Mouse (Mus musculus): ENCODE measurements at regions not wholly inside any gene's neighbourhood (a gene's known extent, or its start where the extent isn't known, plus 50 kb on each side); places are given as distances from the start of the nearest gene placed in this dataset.
"Not testable (repeated sequence)": the region's sequence is repeated elsewhere in the genome, so short reads cannot be mapped to it uniquely, and the experiment has no call there.

DNA sequence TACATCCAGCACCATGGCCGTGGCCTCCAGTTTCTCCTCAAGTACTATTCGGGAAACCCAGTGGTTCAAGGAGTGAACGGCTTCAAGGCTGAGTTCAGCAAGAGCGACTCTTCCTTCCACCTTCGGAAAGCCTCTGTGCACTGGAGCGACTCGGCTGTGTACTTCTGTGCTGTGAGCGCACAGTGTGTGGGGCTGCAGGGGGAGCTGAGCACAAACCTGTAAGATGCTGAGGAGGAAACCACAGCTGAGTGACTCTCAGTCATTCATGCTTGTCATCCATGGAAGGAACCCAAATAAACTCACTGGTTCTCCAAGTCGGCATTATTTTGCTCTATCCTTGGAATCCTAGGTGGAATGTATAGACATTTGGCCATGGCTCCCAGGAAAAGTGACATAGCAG lies 297.1 kb upstream of the Olfr1507 start:
- not testable (repeated sequence) for DNase-seq; H3K4me3 ChIP-seq (replicated peaks); H3K4me1 ChIP-seq (replicated peaks); H3K36me3 ChIP-seq; H3K9me3 ChIP-seq (replicated peaks); H3K27ac ChIP-seq; ATAC-seq (ENCODE audit: low read depth); H3K27me3 ChIP-seq; H3K4me2 ChIP-seq; H3K9ac ChIP-seq
- 80% methylated on average over 7 of the region's 9 CpGs for WGBS (ENCODE audit: insufficient replicate concordance)

DNA sequence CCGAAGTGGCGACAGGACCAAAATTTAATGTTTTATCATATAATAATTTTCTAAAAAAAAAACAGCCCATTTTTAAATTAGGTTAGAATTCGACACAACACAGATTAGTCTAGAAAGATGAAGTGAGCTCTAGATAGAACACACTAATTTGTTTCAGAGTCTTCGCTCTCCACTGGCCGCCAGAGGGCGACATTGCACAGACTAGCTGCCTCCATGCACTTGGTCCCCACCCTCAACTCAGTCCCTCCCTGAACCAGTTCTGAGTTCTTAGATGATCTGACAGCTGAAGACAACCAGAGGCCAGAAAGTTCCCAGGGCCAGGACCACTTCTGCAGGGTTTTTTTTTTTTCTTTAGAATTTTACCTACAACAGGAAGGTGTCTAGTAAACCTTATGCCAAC lies 296.3 kb upstream of the Olfr1507 start:
- H3K36me3 ChIP-seq; H3K4me1 ChIP-seq (replicated peaks); ATAC-seq (ENCODE audit: low read depth); H3K9ac ChIP-seq; H3K9me3 ChIP-seq (replicated peaks); H3K27me3 ChIP-seq; H3K27ac ChIP-seq; H3K4me2 ChIP-seq; H3K4me3 ChIP-seq (replicated peaks); DNase-seq: not testable (repeated sequence)
- 29% methylated on average over 6 of the region's 6 CpGs for WGBS (ENCODE audit: insufficient replicate concordance)

DNA sequence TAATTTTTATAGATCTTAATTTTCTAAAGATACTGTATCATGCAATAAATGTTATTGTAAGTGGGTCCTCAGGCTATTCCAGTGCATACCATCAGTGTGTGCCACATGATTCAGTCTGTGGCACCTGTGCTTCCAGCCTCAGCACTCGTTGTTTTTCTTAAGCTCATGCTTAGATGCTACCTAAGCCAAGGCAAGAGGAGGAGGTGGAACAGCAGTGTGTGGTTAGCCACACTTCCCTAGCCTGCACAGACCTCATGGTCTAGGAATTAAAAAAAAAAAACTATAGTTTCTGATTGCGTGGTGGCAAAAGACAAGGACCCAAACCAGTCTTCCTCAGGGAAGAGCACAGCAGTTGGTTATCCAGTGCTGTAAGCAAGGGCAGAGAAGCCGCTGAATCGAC lies 287.3 kb upstream of the Olfr1507 start:
- H3K9me3 ChIP-seq (replicated peaks); H3K27me3 ChIP-seq; H3K9ac ChIP-seq; H3K36me3 ChIP-seq; H3K4me3 ChIP-seq (replicated peaks); H3K4me2 ChIP-seq; ATAC-seq (ENCODE audit: low read depth); DNase-seq; H3K4me1 ChIP-seq (replicated peaks); H3K27ac ChIP-seq: not testable (repeated sequence)
- 59% methylated on average over 4 of the region's 4 CpGs for WGBS (ENCODE audit: insufficient replicate concordance)

DNA sequence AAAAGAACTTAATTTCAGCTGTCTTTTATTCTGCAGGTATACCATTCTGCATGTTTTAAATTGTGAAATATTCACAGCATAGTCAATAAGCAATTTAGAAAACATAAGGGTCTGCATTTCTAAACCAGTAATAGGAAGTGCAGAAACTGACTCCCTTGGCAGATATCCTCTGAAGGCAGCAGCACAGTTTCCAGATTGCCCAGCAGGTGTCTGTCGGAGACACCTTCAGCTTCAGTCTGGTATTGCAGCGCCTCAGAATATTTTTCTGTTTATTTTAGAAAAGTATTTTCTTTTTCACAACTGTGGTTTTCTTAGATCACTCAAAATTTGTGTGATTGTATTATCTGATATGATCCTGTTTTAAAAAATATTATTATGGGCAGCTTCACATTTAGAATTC lies 280.3 kb upstream of the Olfr1507 start:
- 66% methylated on average over 2 of the region's 2 CpGs for WGBS (ENCODE audit: insufficient replicate concordance)
- H3K27ac ChIP-seq; H3K4me1 ChIP-seq (replicated peaks); H3K9ac ChIP-seq; DNase-seq; H3K27me3 ChIP-seq; H3K4me3 ChIP-seq (replicated peaks); ATAC-seq (ENCODE audit: low read depth); H3K4me2 ChIP-seq; H3K36me3 ChIP-seq; H3K9me3 ChIP-seq (replicated peaks): not testable (repeated sequence)

DNA sequence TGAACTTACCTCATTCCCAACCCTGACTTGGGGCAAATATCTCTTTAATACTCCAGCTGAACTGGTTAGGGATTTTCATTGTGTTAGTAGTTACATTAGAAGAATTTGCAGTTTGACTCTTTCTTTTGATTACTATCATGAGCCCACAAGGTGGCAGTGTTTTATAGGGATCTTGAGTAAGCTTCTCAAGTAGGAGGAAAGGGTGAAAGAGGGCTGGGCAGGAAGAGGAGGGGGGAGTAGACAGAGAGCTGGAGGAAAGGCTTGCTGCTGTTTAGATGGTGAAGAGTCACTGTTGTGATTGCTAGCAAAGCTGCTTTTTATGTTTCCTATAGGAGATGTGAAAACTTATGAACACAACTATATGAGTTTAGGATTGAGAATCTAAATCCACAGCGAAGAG lies 273.9 kb upstream of the Olfr1507 start:
- no CpG with 5 or more reads among the region's 1 CpGs for WGBS (ENCODE audit: insufficient replicate concordance)
- not testable (repeated sequence) for H3K4me2 ChIP-seq; H3K9ac ChIP-seq; H3K36me3 ChIP-seq; H3K4me1 ChIP-seq (replicated peaks); H3K4me3 ChIP-seq (replicated peaks); H3K27me3 ChIP-seq; H3K27ac ChIP-seq; ATAC-seq (ENCODE audit: low read depth); H3K9me3 ChIP-seq (replicated peaks); DNase-seq

DNA sequence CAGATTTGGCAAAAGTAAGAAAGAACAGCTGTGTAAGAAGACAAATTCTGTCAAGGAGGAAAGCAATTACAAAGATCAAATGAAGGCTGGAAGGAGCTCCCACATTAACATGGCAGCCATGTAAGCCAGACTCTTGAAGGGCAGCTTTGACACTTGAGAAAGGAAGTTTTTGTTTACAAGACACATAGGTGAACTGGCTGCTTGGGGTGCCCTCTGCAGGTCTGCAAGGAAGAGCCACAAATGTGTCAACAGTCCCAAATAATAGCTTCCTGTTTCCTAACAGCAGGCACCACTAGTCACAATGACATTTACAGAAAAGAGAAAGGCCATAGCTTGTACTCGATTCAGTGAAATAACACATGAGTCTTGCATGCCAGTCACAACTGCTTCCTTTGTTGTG lies 256.6 kb upstream of the Olfr1507 start:
- not testable (repeated sequence) for DNase-seq; H3K4me1 ChIP-seq (replicated peaks); ATAC-seq (ENCODE audit: low read depth); H3K27ac ChIP-seq; H3K4me3 ChIP-seq (replicated peaks); H3K4me2 ChIP-seq; H3K36me3 ChIP-seq; H3K9me3 ChIP-seq (replicated peaks); H3K9ac ChIP-seq; H3K27me3 ChIP-seq
- WGBS (ENCODE audit: insufficient replicate concordance): 40% methylated on average over 1 of the region's 1 CpGs

DNA sequence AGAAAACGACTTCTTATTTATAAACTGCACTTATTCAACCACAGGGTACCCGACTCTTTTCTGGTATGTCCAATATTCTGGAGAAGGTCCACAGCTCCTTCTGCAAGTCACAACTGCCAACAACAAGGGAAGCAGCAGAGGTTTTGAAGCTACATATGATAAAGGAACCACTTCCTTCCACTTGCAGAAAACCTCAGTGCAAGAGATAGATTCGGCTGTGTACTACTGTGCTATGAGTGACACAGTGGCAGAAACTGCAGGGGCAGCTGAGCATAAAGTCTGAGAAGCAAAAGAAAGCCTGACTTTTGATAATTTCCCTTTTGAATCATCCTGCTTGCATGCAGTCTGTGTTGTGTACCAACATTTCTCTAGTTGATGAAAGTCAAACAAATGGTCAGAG lies 231.1 kb upstream of the Olfr1507 start:
- H3K27me3 ChIP-seq; H3K27ac ChIP-seq; ATAC-seq (ENCODE audit: low read depth); H3K4me1 ChIP-seq (replicated peaks); H3K9ac ChIP-seq; H3K9me3 ChIP-seq (replicated peaks); DNase-seq; H3K4me3 ChIP-seq (replicated peaks); H3K4me2 ChIP-seq; H3K36me3 ChIP-seq: not testable (repeated sequence)
- WGBS (ENCODE audit: insufficient replicate concordance): 15% methylated on average over 2 of the region's 3 CpGs

DNA sequence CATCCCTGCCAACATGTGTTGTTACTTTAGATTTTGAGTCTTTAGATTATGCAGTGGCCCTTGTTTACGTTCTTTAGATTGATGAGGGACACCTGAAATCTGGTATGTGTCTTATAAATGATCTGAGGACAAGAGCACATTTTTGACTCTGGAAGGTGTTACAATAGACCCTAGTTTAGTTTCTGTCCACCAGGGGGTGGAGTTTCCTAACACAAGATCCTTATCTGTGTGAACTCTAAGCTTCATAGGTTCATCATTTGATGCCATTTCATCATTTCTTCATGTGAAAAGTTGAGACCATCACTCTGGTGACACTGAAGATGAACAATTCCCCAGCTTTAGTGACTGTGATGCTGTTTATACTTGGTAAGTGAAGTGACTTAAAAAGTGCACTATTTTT lies 229.4 kb upstream of the Olfr1507 start:
- H3K4me2 ChIP-seq; H3K9ac ChIP-seq; H3K36me3 ChIP-seq; H3K27ac ChIP-seq; H3K27me3 ChIP-seq; ATAC-seq (ENCODE audit: low read depth); H3K9me3 ChIP-seq (replicated peaks); DNase-seq; H3K4me3 ChIP-seq (replicated peaks); H3K4me1 ChIP-seq (replicated peaks): not testable (repeated sequence)
- 55% methylated on average over 1 of the region's 1 CpGs for WGBS (ENCODE audit: insufficient replicate concordance)

DNA sequence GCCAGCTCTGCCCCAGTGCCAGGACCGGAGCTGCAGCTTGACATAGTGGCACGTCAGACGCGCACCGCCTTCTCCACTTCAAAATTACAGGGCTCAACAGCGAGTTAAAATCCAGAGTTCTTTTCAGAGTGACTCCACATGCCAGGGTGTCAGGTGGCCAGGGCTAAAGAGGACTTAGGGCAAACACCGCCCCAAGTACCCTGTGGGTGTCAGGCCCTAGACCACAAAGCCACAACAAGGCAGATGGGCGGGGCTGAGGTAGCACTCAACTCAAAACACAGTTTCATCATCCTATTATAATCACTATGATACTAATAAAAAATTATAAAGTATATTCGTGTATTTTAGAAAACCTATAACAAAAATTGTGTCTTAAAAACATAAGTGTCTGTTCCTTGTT lies 225.1 kb upstream of the Olfr1507 start:
- 62% methylated on average over 9 of the region's 9 CpGs for WGBS (ENCODE audit: insufficient replicate concordance)
- DNase-seq (no peak), ATAC-seq (ENCODE audit: low read depth) (no peak)
- Histone ChIP-seq H3K4me3 (replicated peaks) (no peak overlapping the region), H3K36me3 (no peaks in the 10 kb centered on the region), H3K9ac (no peak overlapping the region), H3K4me2 (no peak overlapping the region), H3K9me3 (replicated peaks) (no peaks in the 10 kb centered on the region), H3K27me3 (no peaks in the 10 kb centered on the region), H3K4me1 (replicated peaks) (no peaks in the 10 kb centered on the region), H3K27ac (no peak overlapping the region)

DNA sequence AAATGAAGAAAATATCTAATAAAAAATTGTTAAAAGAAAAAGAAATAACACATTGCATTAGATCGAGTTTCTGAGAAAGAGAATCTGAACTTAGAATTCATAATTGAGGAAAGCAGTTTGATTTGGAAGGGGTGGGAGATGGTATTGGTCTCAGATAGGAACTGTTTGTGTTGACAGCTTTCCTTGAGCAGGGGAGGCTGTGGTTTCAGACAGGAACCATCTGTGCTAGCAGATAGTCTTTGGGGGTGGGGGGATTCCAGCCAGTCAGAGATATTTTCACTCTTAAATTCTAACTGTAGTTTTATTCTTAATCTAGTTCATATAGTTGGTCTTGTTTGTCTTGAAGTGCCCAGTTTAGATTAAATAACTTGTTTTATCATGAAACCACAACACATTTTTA lies 205.3 kb upstream of the Olfr1507 start:
- H3K4me1 ChIP-seq (replicated peaks); H3K9ac ChIP-seq; H3K9me3 ChIP-seq (replicated peaks); H3K27ac ChIP-seq; H3K27me3 ChIP-seq; H3K4me3 ChIP-seq (replicated peaks); H3K36me3 ChIP-seq; H3K4me2 ChIP-seq; ATAC-seq (ENCODE audit: low read depth); DNase-seq: not testable (repeated sequence)
- 30% methylated on average over 1 of the region's 1 CpGs for WGBS (ENCODE audit: insufficient replicate concordance)

DNA sequence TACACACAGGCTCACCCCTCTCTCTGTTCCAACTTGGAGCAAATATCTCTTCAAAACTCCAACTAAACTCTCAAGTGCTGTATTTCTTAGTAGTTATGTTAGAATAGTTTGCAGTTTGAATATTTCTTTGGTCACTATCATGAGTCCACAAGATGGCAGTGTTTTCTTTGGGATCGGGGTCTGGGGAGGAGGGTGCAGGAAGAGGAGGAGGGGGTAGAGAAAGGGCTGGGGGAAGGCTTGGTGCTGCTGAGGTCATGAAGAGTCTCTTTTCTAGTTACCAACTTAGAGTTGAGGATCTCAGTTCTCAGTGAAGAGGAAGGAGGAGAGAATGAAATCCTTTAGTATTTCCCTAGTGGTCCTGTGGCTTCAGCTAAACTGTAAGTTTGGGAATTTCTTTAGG lies 188.1 kb upstream of the Olfr1507 start:
- WGBS (ENCODE audit: insufficient replicate concordance): no CpG with 5 or more reads among the region's 1 CpGs
- ATAC-seq (ENCODE audit: low read depth); H3K36me3 ChIP-seq; H3K4me3 ChIP-seq (replicated peaks); H3K4me2 ChIP-seq; DNase-seq; H3K9me3 ChIP-seq (replicated peaks); H3K4me1 ChIP-seq (replicated peaks); H3K27ac ChIP-seq; H3K27me3 ChIP-seq; H3K9ac ChIP-seq: not testable (repeated sequence)

DNA sequence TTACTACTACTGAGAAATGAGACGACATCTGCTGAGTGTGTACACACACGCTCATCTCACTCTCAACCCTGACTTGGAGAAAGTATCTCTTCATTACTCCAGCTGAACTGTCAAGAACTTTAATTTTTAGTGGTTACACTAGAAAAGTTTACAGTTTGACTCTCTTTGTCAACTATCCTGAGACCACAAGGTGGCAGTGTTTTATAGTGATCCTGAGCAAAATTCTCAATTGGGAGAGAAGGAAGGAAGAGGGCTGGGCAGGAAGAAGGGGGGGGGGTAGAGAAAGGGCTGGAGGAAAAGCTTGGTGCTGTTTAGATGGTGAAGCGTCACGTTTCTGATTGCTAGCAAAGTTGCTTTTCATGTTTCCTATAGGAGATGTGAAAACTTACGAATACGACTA lies 158.8 kb upstream of the Olfr1507 start:
- Histone ChIP-seq H3K9ac (no peak overlapping the region), H3K9me3 (replicated peaks) (no peaks in the 10 kb centered on the region), H3K4me3 (replicated peaks) (no peak overlapping the region), H3K4me1 (replicated peaks) (no peaks in the 10 kb centered on the region), H3K27me3 (no peaks in the 10 kb centered on the region), H3K36me3 (no peaks in the 10 kb centered on the region), H3K27ac (no peak overlapping the region), H3K4me2 (no peak overlapping the region)
- ATAC-seq (ENCODE audit: low read depth) (no peak), DNase-seq (no peak)
- 38% methylated on average over 6 of the region's 6 CpGs for WGBS (ENCODE audit: insufficient replicate concordance)

DNA sequence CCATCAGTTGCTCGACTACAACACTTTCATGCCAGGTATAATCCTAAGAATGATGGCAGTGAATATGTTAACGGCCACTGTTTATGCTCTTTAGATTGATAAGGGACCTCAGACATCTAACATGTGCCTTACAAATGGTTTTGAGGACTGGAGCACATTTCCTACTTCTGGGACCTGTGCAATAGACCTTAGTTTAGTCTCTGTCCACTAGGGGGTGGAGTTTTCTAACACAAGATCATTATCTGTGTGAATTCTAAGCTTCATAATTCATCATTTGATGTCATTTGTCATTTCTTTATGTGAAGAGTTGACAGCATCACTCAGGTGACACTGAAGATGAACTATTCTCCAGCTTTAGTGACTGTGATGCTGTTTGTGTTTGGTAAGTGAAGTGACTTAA lies 142.6 kb upstream of the Olfr1507 start:
- DNase-seq: no peak
- WGBS (ENCODE audit: insufficient replicate concordance): 41% methylated on average over 2 of the region's 2 CpGs

More for the DNA sequence above, 142.6 kb upstream of the Olfr1507 start:
- Histone ChIP-seq H3K36me3 (no peaks in the 10 kb centered on the region), H3K27ac (no peak overlapping the region), H3K9me3 (replicated peaks) (no peaks in the 10 kb centered on the region), H3K4me1 (replicated peaks) (no peaks in the 10 kb centered on the region), H3K4me2 (no peak overlapping the region), H3K4me3 (replicated peaks) (no peak overlapping the region), H3K9ac (no peak overlapping the region), H3K27me3 (no peaks in the 10 kb centered on the region)
- ATAC-seq (ENCODE audit: low read depth): no peak

Measured in liver, embryonic 13.5 days (tissue).